ENCODE assay signal across 15 mouse cellular contexts in the genomic region with DNA sequence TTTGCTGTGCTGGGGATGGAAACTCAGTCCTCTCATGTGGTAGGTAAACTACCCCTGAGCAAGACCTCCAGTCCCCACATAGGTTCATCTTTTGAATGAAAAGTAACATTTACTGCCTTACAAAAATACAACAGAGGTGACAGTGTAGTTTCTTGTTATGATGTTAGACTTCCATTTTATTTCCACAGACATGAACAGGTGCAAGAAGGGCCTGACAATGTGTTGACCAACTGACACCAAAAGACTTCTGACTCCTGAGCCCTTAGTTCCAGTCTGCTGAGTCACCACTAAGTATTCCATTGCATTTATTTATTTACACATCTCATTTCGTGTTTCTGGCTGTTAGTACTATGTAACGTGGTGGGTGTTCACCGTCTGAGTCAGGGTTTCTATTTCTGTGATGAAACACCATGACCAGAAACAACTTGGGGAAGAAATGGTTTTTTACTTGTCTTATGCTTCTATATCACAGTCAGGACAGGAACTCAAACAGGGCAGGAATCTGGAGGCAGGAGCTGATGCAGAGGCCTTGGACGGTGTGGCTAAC.
"Had no signal": no experiment of that assay in that cellular context is flagged by ENCODE, and none has a peak within 500 bp of the region (broad histone marks: within the 10 kb centered on the region; RNA-seq: fewer than 3 reads in every experiment).

No protein-coding gene starts in this region.

- H3K4me2 ChIP-seq: limb, embryonic 13.5 days; neural tube, embryonic 12.5 days had no signal

- H3K27ac ChIP-seq: layer of hippocampus, adult 2 months; limb, embryonic 13.5 days; liver, embryonic 14.5 days; midbrain, embryonic 10.5 days; neural tube, embryonic 12.5 days had no signal

- H3K36me3 ChIP-seq: midbrain, embryonic 10.5 days; neural tube, embryonic 12.5 days had no signal

- H3K4me3 ChIP-seq: layer of hippocampus, adult 2 months; limb, embryonic 13.5 days; midbrain, embryonic 10.5 days; neural tube, embryonic 12.5 days had no signal

- H3K4me1 ChIP-seq: limb, embryonic 13.5 days; midbrain, embryonic 10.5 days; neural tube, embryonic 12.5 days had no signal

- H3K27me3 ChIP-seq: limb, embryonic 13.5 days; neural tube, embryonic 12.5 days had no signal

- H3K9ac ChIP-seq: limb, embryonic 13.5 days; liver, embryonic 14.5 days; neural tube, embryonic 12.5 days had no signal

- DNase-seq: kidney, adult 18-20 months; kidney, postnatal 10 days; kidney, postnatal 4 days; left cerebral cortex, postnatal 4 days; lung, adult 18-20 months; lung, postnatal 4 days; midbrain, embryonic 14.5 days; retina, postnatal 1 day; thymus, adult 2 months; thymus, postnatal 25 days had no signal

- H3K9me3 ChIP-seq: limb, embryonic 13.5 days; midbrain, embryonic 10.5 days; neural tube, embryonic 12.5 days had no signal
